23 mouse cellular contexts compared by ENCODE assay signal in the genomic region with DNA sequence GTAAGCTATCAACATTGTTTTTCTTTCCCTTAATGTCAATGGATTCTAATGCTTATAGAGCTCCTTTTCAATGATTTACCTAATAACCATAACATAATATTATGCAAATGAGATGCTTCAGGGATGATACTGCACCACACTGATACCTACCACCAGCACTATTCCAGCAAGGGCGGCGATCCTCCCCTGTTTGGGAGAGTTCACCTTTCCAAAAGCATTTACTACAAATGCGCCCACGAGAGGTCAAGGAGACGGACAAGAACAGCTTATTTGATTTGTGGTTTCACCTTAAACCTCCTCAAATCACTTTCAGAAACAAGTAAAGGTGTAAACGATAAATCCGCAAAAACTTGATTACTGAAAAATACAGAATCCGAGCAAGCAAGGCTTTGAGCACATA. TPM values are rescaled to one million over a fixed set of nuclear protein-coding genes. Genes with fewer than 3 reads are reported as not detected.
DNase-seq lines count a peak whose midpoint lies in the region; ATAC-seq and TF ChIP-seq lines count a peak whose summit lies in the region.
"Had no signal": no experiment of that assay in that cellular context is flagged by ENCODE, and none has a peak within 500 bp of the region (broad histone marks: within the 10 kb centered on the region; RNA-seq: fewer than 3 reads in every experiment).

No protein-coding gene starts in this region.

- peak overlapping the region; percentile 99; the same call in 1 of the 2 replicates for H3K4me2 ChIP-seq in embryonic facial prominence, embryonic 14.5 days (ENCODE audit: low read depth, low read length)
- peak overlapping the region; percentile 97 for H3K4me2 ChIP-seq in hindbrain, postnatal 0 days (ENCODE audit: low read depth, low read length)

- no peaks in the 10 kb centered on the region for H3K9me3 ChIP-seq in embryonic facial prominence, embryonic 14.5 days (ENCODE audit: control insufficient read depth, low read length)
- no peaks in the 10 kb centered on the region for H3K9me3 ChIP-seq in embryonic facial prominence, embryonic 10.5 days
- no peaks in the 10 kb centered on the region for H3K9me3 ChIP-seq in hindbrain, postnatal 0 days (ENCODE audit: low read length)
- no peaks in the 10 kb centered on the region for H3K9me3 ChIP-seq in hindbrain, embryonic 10.5 days
- H3K9me3 ChIP-seq: embryonic facial prominence, embryonic 15.5 days; heart, embryonic 13.5 days; hindbrain, embryonic 12.5 days had no signal

- WGBS in embryonic facial prominence, embryonic 14.5 days: 83% methylated on average over 8 of the region's 8 CpGs
- WGBS in embryonic facial prominence, embryonic 10.5 days: 89% methylated on average over 8 of the region's 8 CpGs
- WGBS in hindbrain, postnatal 0 days: 85% methylated on average over 8 of the region's 8 CpGs
- WGBS in hindbrain, embryonic 10.5 days: 90% methylated on average over 8 of the region's 8 CpGs

- H3K4me3 ChIP-seq in embryonic facial prominence, embryonic 14.5 days (ENCODE audit: low read depth, low read length): no peak overlapping the region
- H3K4me3 ChIP-seq in embryonic facial prominence, embryonic 10.5 days: no peak overlapping the region
- H3K4me3 ChIP-seq in hindbrain, postnatal 0 days (ENCODE audit: low read length): peak overlapping the region; percentile 73; the same call in 1 of the 2 replicates
- no peak overlapping the region for H3K4me3 ChIP-seq in hindbrain, embryonic 10.5 days
- H3K4me3 ChIP-seq: erythroblast, embryonic 14.5 days; forebrain, embryonic 10.5 days; heart, embryonic 13.5 days had no signal

- no peak overlapping the region for H3K27ac ChIP-seq in embryonic facial prominence, embryonic 14.5 days (replicated peaks; ENCODE audit: low read depth, low read length)
- no peak overlapping the region for H3K27ac ChIP-seq in embryonic facial prominence, embryonic 10.5 days (replicated peaks)
- H3K27ac ChIP-seq in hindbrain, postnatal 0 days: no peak overlapping the region
- H3K27ac ChIP-seq in hindbrain, embryonic 10.5 days: no peak overlapping the region
- H3K27ac ChIP-seq: embryonic facial prominence, embryonic 15.5 days; forebrain, embryonic 10.5 days; heart, embryonic 13.5 days; hindbrain, embryonic 12.5 days had no signal

- H3K4me1 ChIP-seq in embryonic facial prominence, embryonic 14.5 days (ENCODE audit: control insufficient read depth, insufficient read depth, low read length): no peaks in the 10 kb centered on the region
- H3K4me1 ChIP-seq in embryonic facial prominence, embryonic 10.5 days: peaks cover 16% of the 10 kb centered on the region
- H3K4me1 ChIP-seq in hindbrain, postnatal 0 days (ENCODE audit: insufficient read depth, low read length): no peaks in the 10 kb centered on the region
- H3K4me1 ChIP-seq in hindbrain, embryonic 10.5 days (replicated peaks): peaks cover 19% of the 10 kb centered on the region

- no peaks in the 10 kb centered on the region for H3K36me3 ChIP-seq in embryonic facial prominence, embryonic 14.5 days (ENCODE audit: control insufficient read depth, insufficient read depth, low read length)
- no peaks in the 10 kb centered on the region for H3K36me3 ChIP-seq in embryonic facial prominence, embryonic 10.5 days (replicated peaks)
- no peaks in the 10 kb centered on the region for H3K36me3 ChIP-seq in hindbrain, postnatal 0 days (ENCODE audit: insufficient read depth, low read length)
- H3K36me3 ChIP-seq in hindbrain, embryonic 10.5 days: no peaks in the 10 kb centered on the region
- H3K36me3 ChIP-seq: embryonic facial prominence, embryonic 15.5 days; forebrain, embryonic 10.5 days; G1E; heart, embryonic 13.5 days; hindbrain, embryonic 12.5 days had no signal

- H3K9ac ChIP-seq in embryonic facial prominence, embryonic 14.5 days (ENCODE audit: low read depth, low read length): no peak overlapping the region
- H3K9ac ChIP-seq in hindbrain, postnatal 0 days (replicated peaks; ENCODE audit: low read length): no peak overlapping the region
- H3K9ac ChIP-seq: embryonic facial prominence, embryonic 15.5 days; heart, embryonic 13.5 days; hindbrain, embryonic 12.5 days had no signal

- TF ChIP-seq CTCF in hindbrain, postnatal 0 days (IDR thresholded peaks at IDR 0.05; ENCODE audit: low read depth): no peak

- DNase-seq in cerebellum, adult 11-12 months: peak; percentile 33
- no peak for DNase-seq in cerebellum, adult 9-11 months
- no peak for DNase-seq in embryonic facial prominence, embryonic 14.5 days (ENCODE audit: low spot score)
- DNase-seq in embryonic facial prominence, embryonic 10.5 days (ENCODE audit: low spot score): no peak
- DNase-seq in hindbrain, postnatal 0 days (ENCODE audit: low spot score): no peak
- no peak for DNase-seq in hindbrain, embryonic 10.5 days (ENCODE audit: low spot score)
- DNase-seq in cerebellum, postnatal 14 days: peak; percentile 39 to 55
- no peak for DNase-seq in kidney, postnatal 4 days
- DNase-seq: adrenal gland, adult 8-10 months; adrenal gland, postnatal 36 days; B cell, adult 2 months; gastrocnemius, postnatal 14 days; heart, postnatal 36 days; kidney, adult 2 months had no signal

- H3K27me3 ChIP-seq in embryonic facial prominence, embryonic 14.5 days (replicated peaks; ENCODE audit: control insufficient read depth, insufficient read depth, low read length): peaks cover 37% of the 10 kb centered on the region
- H3K27me3 ChIP-seq in embryonic facial prominence, embryonic 10.5 days (replicated peaks; ENCODE audit: low read depth, poor library complexity, severe bottlenecking): peaks cover 68% of the 10 kb centered on the region
- no peaks in the 10 kb centered on the region for H3K27me3 ChIP-seq in hindbrain, postnatal 0 days (ENCODE audit: insufficient read depth, low read length)
- peaks cover 61% of the 10 kb centered on the region for H3K27me3 ChIP-seq in hindbrain, embryonic 10.5 days (ENCODE audit: insufficient read depth, poor library complexity, severe bottlenecking)

- no peak for ATAC-seq in embryonic facial prominence, embryonic 14.5 days (ENCODE audit: low read depth)
- ATAC-seq in hindbrain, postnatal 0 days: no peak
- ATAC-seq: CD4-positive, CD25-positive, alpha-beta regulatory T cell, adult 4 months; forebrain, embryonic 14.5 days; intestine, embryonic 16.5 days had no signal

RNA-seq across cellular contexts. Expression of gene Zfp385b, which starts 4.5 kb away (rescaled TPM):
- polyA plus RNA-seq in embryonic facial prominence, embryonic 14.5 days (2014; fragmentation: Nextera tagmentation; extraction: Ambion mirVana): 8.9 and 10.9 TPM in 2 replicates
- 0.85 and 0.97 TPM in 2 replicates for polyA plus RNA-seq in embryonic facial prominence, embryonic 10.5 days (2016; fragmentation: Nextera tagmentation; extraction: Ambion mirVana)
- 10.2 and 15.5 TPM in 2 replicates for total RNA-seq in hindbrain, postnatal 0 days (2014; rRNA removed)
- polyA plus RNA-seq in hindbrain, postnatal 0 days (2015; fragmentation: Nextera tagmentation; extraction: Ambion mirVana): 22.4 and 23.4 TPM in 2 replicates
- 0.88 and 1.1 TPM in 2 replicates for polyA plus RNA-seq in hindbrain, embryonic 10.5 days (2016; fragmentation: Nextera tagmentation; extraction: Ambion mirVana)
- polyA plus RNA-seq: erythroblast, embryonic 14.5 days; G1E had no signal

Comparison
In these comparisons a context has a peak if more than half of its experiments do, and no peak if none do; other contexts are left out.
1. DNase-seq: peak in cerebellum, adult 11-12 months (single experiment) and cerebellum, postnatal 14 days (2 of 2); none in cerebellum, adult 9-11 months (single experiment), embryonic facial prominence, embryonic 14.5 days (single experiment), embryonic facial prominence, embryonic 10.5 days (single experiment), hindbrain, postnatal 0 days (single experiment), hindbrain, embryonic 10.5 days (single experiment) and kidney, postnatal 4 days (0 of 2).